Mouse (Mus musculus) erythroblast, embryonic 14.5 days (primary cell): ENCODE data around the gene Nfib. TPM values are rescaled to one million over a fixed set of nuclear protein-coding genes. Genes with fewer than 3 reads are reported as not detected.

Experiments used
- H3K27me3 ChIP-seq: 2 replicates; pipeline ENCODE4 v1.6.1; 2012; ENCODE audit warnings: inconsistent platforms; ENCODE audit not compliant: control insufficient read depth
- H3K36me3 ChIP-seq: 2 replicates; pipeline ENCODE4 v1.6.1; 2012; ENCODE audit warnings: mild to moderate bottlenecking, inconsistent platforms; ENCODE audit not compliant: control insufficient read depth
- H3K4me1 ChIP-seq: 2 replicates; pipeline ENCODE4 v1.6.1; 2012; ENCODE audit warnings: inconsistent platforms; ENCODE audit not compliant: control insufficient read depth
- H3K4me3 ChIP-seq: replicated peaks from 2 replicates; pipeline ENCODE3; 2012; ENCODE audit warnings: moderate library complexity, mild to moderate bottlenecking, inconsistent platforms
- H3K9me3 ChIP-seq: 2 replicates; pipeline ENCODE4 v1.6.1; 2012; ENCODE audit warnings: low read length, inconsistent platforms, mixed read lengths; ENCODE audit not compliant: control insufficient read depth
- GATA1 ChIP-seq: IDR thresholded peaks from 2 replicates; pipeline ENCODE4 v1.6.1; 2012; ENCODE audit warnings: low read length, inconsistent platforms, mixed read lengths
- TAL1 ChIP-seq: IDR thresholded peaks from 3 replicates; pipeline ENCODE4 v1.6.1; 2012; ENCODE audit warnings: low read length, inconsistent platforms, mixed read lengths
- polyA plus RNA-seq: library from polyadenylated mRNA; stranded (reverse); fragments of >175 nt; gene quantifications from 2 replicates; pipeline ENCODE4 v1.2.3, GENCODE M21; 2012

Gene Nfib
- 0.03 TPM in 1 of 2 replicates, not detected in the other for polyA plus RNA-seq

- Histone ChIP-seq H3K36me3 (no peaks in the 10 kb centered on the region), H3K9me3 (no peaks in the 10 kb centered on the region)
- TF ChIP-seq GATA1 (no peak), TAL1 (no peak)
Observed at GRCm38 (mm10) chr4:82704841-82705794, at the start of gene Nfib. TSS of gene Nfib (minus strand) at chr4:82705750.

DNA sequence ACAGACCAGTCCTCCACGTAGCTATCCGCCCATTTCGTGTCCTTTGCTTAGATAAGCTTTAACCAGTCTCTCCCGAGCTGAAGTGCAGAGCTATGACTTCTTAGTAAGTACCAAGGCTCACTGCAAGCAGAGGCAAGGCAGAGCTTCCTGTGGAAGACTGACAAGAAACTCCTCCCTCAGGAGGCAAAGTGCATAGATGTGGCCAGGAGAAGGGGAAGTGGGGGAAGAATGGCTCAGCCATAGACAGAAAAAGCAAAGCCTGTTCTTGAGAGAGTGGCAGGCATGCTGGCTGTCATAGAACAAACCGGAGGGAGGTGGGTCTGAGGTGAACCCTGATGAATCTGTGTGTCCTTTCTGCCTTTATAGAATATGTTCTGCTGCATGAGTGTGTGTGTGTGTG lies 30.2 kb upstream of the Nfib start:
- Histone ChIP-seq H3K36me3 (no peaks in the 10 kb centered on the region), H3K4me3 (no peak overlapping the region), H3K4me1 (no peaks in the 10 kb centered on the region), H3K27me3 (no peaks in the 10 kb centered on the region), H3K9me3 (no peaks in the 10 kb centered on the region)
- TF ChIP-seq GATA1: no peak

More at GRCm38 (mm10) chr4:82704841-82705794, at the start of gene Nfib:
- H3K4me1 ChIP-seq: no peaks in the 10 kb centered on the region
- H3K27me3 ChIP-seq: no peaks in the 10 kb centered on the region
- H3K4me3 ChIP-seq: no peak within 1 kb of the TSS

- Histone ChIP-seq H3K4me1 (no peaks in the 10 kb centered on the region), H3K9me3 (no peaks in the 10 kb centered on the region), H3K36me3 (no peaks in the 10 kb centered on the region), H3K27me3 (no peaks in the 10 kb centered on the region), H3K4me3 (no peak overlapping the region)
- no peak for TF ChIP-seq GATA1
- no peak for TF ChIP-seq TAL1
Observed at GRCm38 (mm10) chr4:82734765-82735481, 29.4 kb upstream of the Nfib start.

- H3K4me1 ChIP-seq: no peaks in the 10 kb centered on the region
- H3K4me3 ChIP-seq: no peak overlapping the region
- no peaks in the 10 kb centered on the region for H3K9me3 ChIP-seq
- H3K27me3 ChIP-seq: no peaks in the 10 kb centered on the region
- TF ChIP-seq TAL1 (no peak), GATA1 (no peak)
- no peaks in the 10 kb centered on the region for H3K36me3 ChIP-seq
Observed at GRCm38 (mm10) chr4:82734348-82734747, 28.8 kb upstream of the Nfib start.

DNA sequence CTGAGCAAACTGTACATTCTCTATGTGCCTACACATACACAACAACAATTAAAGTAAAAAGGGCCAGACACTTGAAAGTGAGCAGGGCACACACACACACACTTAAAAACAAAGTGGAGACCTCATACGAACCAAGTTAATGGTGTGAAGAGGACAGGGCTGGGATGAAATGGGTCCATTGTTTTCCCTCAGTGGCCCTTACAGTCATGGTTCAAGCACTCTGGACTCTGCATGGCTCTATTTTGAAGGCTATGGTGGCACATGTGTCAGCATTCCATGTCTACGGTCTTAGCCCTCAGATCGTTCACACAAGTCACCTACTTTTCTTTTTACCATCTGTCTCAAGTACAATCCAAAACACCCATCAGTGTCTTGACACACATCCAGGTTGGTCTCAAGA lies 28.1 kb upstream of the Nfib start:
- Histone ChIP-seq H3K4me1 (no peaks in the 10 kb centered on the region), H3K4me3 (no peak overlapping the region), H3K27me3 (no peaks in the 10 kb centered on the region), H3K9me3 (no peaks in the 10 kb centered on the region), H3K36me3 (no peaks in the 10 kb centered on the region)
- TF ChIP-seq TAL1: no peak
- no peak for TF ChIP-seq GATA1

- no peak for TF ChIP-seq GATA1
- TF ChIP-seq TAL1: no peak
- Histone ChIP-seq H3K36me3 (no peaks in the 10 kb centered on the region), H3K9me3 (no peaks in the 10 kb centered on the region), H3K4me3 (no peak overlapping the region), H3K4me1 (no peaks in the 10 kb centered on the region), H3K27me3 (no peaks in the 10 kb centered on the region)
Observed at GRCm38 (mm10) chr4:82730248-82730887, 24.8 kb upstream of the Nfib start.

DNA sequence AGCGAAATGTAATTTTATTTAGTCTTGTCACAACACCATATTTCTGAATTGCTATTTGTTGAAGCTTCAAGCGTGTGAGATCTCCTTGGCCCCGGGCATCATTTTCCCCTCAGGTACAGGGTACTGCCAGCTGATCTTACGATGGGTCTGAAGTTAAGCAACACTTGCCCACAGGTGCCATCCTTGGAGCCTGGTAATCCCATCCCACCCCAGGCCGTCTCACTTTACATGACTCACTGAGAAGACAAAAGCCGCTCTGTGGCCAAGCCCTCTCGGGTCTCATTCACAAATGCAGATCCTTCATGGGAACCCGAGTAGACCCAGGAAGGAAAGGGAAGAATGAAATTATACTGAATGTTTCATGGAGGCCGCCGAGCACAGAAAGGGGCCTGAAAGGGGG lies 18.5 kb upstream of the Nfib start:
- no peaks in the 10 kb centered on the region for H3K9me3 ChIP-seq
- H3K36me3 ChIP-seq: no peaks in the 10 kb centered on the region
- TF ChIP-seq TAL1: no peak
- TF ChIP-seq GATA1: no peak
- H3K4me3 ChIP-seq: no peak overlapping the region
- H3K4me1 ChIP-seq: no peaks in the 10 kb centered on the region
- no peaks in the 10 kb centered on the region for H3K27me3 ChIP-seq

- no peak overlapping the region for H3K4me3 ChIP-seq
- no peaks in the 10 kb centered on the region for H3K9me3 ChIP-seq
- no peaks in the 10 kb centered on the region for H3K27me3 ChIP-seq
- no peaks in the 10 kb centered on the region for H3K4me1 ChIP-seq
- TF ChIP-seq TAL1: no peak
- no peak for TF ChIP-seq GATA1
- H3K36me3 ChIP-seq: no peaks in the 10 kb centered on the region
Observed at GRCm38 (mm10) chr4:82723048-82723447, 17.5 kb upstream of the Nfib start.

- H3K9me3 ChIP-seq: no peaks in the 10 kb centered on the region
- no peaks in the 10 kb centered on the region for H3K36me3 ChIP-seq
- no peak for TF ChIP-seq TAL1
- TF ChIP-seq GATA1: no peak
- H3K4me3 ChIP-seq: no peak overlapping the region
- H3K27me3 ChIP-seq: no peaks in the 10 kb centered on the region
- H3K4me1 ChIP-seq: no peaks in the 10 kb centered on the region
Observed at GRCm38 (mm10) chr4:82715833-82716232, 10.3 kb upstream of the Nfib start.
